Mouse (Mus musculus) megakaryocyte, embryonic 14.5 days (primary cell): ENCODE measurements around the gene Cdon. TPM values are rescaled to one million over a fixed set of nuclear protein-coding genes. Genes with fewer than 3 reads are reported as not detected.

Experiments
- H3K27me3 ChIP-seq: replicated peaks from 2 replicates; pipeline ENCODE3; 2012; ENCODE audit warnings: inconsistent platforms
- H3K36me3 ChIP-seq: replicated peaks from 2 replicates; pipeline ENCODE3; 2012; ENCODE audit warnings: low read length, inconsistent platforms, mixed read lengths
- H3K4me1 ChIP-seq: 2 replicates; pipeline ENCODE4 v1.6.1; 2012; ENCODE audit warnings: inconsistent platforms
- H3K4me3 ChIP-seq: replicated peaks from 2 replicates; pipeline ENCODE3; 2012; ENCODE audit warnings: moderate library complexity, mild to moderate bottlenecking, inconsistent platforms
- H3K9me3 ChIP-seq: 2 replicates; pipeline ENCODE4 v1.6.1; 2012; ENCODE audit warnings: inconsistent platforms
- FLI1 ChIP-seq: IDR thresholded peaks from 2 replicates; pipeline ENCODE4 v1.6.1; 2012; ENCODE audit warnings: low read length, inconsistent platforms, mixed read lengths
- GATA1 ChIP-seq: IDR thresholded peaks from 3 replicates; pipeline ENCODE4 v1.6.1; 2012; ENCODE audit warnings: mixed read lengths, low read length, inconsistent platforms, borderline replicate concordance
- polyA plus RNA-seq: library from polyadenylated mRNA; stranded (reverse); fragments of >175 nt; gene quantifications from 2 replicates; pipeline ENCODE4 v1.2.3, GENCODE M21; 2012; ENCODE audit warnings: low replicate concordance; ENCODE audit not compliant: insufficient read depth

The Cdon gene
- polyA plus RNA-seq, 1 experiment = not detected

DNA sequence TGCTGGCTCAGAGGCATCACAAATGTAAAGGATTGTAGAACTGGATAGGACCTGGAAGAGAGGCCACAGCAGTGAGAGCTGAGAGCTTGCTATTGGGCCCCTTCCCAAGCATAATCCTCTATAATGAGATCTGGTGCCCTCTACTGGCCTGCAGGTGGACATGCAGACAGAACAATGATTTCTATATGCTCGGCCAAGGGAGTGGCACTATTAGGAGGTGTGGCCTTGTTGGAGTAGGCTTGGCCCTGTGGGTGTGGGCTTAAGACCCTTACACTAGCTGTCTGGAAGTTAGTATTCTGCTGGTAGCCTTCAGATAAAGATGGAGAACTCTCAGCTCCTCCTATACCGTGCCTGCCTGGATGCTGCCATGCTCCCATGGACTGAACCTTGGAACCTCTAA, 114.2 kb downstream of the Cdon start:
- no peak for TF ChIP-seq GATA1
- no peak for TF ChIP-seq FLI1
- Histone ChIP-seq H3K4me1 (peaks cover 8% of the 10 kb centered on the region), H3K27me3 (peaks cover 8% of the 10 kb centered on the region), H3K4me3 (no peak overlapping the region), H3K36me3 (no peaks in the 10 kb centered on the region), H3K9me3 (no peaks in the 10 kb centered on the region)

DNA sequence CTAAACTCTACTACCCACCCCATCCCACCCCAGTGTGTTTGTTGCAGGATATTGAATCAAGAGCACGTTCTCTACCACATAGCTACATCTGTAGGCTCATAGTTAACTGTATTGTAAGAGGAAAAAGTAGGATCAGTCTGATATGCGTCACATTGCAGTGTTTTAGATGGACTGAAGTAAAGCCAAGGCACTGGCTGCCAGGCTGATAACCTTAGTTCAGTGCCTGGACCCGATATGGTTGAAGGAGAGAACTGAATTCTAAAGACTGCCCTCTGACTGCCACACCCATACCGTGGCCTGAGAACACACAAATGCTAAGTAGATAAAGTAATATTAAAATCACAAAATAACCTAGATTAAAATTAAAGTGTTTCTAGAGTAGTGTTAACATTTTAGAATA, 114.9 kb downstream of the Cdon start:
- no peak overlapping the region for H3K4me3 ChIP-seq
- H3K27me3 ChIP-seq = peaks cover 8% of the 10 kb centered on the region
- TF ChIP-seq GATA1 (no peak), FLI1 (no peak)
- peaks cover 8% of the 10 kb centered on the region for H3K4me1 ChIP-seq
- no peaks in the 10 kb centered on the region for H3K36me3 ChIP-seq
- H3K9me3 ChIP-seq = no peaks in the 10 kb centered on the region

DNA sequence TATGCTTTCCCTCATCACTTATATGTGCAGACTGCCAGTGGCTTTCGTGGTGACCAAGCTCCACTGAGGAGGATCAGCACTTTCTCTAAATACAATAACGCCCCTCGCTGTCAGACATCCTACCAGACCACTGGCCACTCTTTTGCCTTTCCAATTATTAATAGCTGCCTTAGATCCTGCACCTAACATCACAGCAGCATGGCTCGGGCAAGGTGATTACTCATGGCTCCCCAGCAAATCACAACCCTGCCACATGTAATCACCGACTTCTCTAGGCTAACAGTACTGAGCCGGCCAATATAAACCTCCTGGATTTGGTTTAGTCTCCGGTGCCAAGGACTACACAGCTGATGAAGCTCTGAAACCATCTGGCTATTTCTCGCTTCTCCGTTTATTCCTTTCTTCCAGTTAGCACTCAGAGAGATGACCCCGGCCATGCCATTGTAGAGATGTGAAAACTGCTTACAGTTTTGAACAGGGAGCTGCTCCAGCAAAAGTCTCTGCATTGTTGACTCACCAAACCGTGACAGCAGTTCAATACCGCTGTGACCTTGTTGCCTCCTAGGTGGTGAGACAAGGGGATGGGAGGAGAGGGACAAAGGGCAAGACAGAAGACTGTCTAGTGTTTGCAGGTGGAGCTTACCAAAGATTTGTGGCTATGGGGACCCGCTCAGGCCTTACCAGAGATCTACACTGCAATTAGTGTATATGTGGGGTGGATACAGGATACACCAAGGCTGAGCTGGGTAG, 118.2 kb downstream of the Cdon start:
- H3K9me3 ChIP-seq = no peaks in the 10 kb centered on the region
- peaks cover 13% of the 10 kb centered on the region for H3K27me3 ChIP-seq
- TF ChIP-seq GATA1 = no peak
- no peak for TF ChIP-seq FLI1
- H3K36me3 ChIP-seq = no peaks in the 10 kb centered on the region
- H3K4me1 ChIP-seq = peaks cover 12% of the 10 kb centered on the region
- no peak overlapping the region for H3K4me3 ChIP-seq

DNA sequence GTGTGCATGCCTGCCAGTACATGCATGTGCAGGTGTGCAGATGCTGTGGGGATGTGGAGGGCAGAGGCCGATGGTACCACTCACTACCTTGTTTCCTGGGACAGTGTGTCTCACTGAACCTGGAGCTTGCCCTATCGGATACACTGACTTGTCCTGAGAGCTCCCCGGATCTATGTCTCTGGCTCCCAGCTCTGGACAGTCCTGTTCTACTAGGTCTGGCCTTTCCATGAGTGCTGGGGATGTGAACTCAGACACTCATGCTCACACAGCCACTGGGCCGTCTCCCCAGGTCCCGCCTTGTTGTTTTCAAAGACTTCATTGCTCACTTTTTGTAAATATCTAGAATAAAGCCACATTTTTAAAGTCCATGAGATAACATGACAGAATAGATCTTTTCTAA, 120.1 kb downstream of the Cdon start:
- no peak overlapping the region for H3K4me3 ChIP-seq
- peaks cover 11% of the 10 kb centered on the region for H3K27me3 ChIP-seq
- H3K9me3 ChIP-seq = no peaks in the 10 kb centered on the region
- no peak for TF ChIP-seq GATA1
- no peak for TF ChIP-seq FLI1
- H3K4me1 ChIP-seq = peaks cover 14% of the 10 kb centered on the region
- no peaks in the 10 kb centered on the region for H3K36me3 ChIP-seq

DNA sequence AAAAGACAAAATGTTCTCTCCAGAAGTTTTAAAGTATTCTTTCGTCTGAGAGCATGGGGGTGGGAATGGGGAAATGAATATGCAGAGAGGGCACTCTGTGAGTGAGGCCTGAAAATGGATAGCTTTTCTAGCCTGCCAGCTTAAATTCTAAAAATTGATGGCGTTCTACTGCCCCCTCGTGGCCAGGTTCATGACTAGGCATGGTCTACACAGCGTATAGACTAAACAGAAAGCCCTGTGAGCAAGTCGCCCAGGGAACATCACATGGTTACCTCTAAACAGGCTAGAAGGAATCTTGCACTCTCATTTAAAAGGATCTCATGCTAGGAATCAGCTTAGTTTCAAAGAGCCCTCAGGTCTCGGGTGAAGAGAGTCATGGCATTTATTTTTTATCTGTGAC, 120.6 kb downstream of the Cdon start:
- H3K4me1 ChIP-seq = peaks cover 19% of the 10 kb centered on the region

DNA sequence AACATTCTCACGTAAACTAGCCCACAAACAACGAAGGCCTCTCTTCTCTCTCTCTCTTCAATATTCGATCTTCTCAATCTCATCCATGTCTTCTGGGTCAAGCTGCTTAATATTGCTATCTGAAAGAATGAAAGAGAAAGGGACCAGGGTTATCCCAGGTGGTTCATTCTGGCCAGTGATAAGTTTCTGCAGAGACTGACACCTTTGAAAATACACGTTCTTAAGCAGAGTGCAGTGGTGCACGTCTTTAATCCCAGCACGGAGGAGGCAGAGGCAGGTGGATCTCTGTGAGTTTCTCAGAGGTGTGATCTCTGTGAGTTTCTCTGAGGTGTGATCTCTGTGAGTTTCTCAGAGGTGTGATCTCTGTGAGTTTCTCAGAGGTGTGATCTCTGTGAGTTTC, 121.0 kb downstream of the Cdon start:
- Histone ChIP-seq H3K36me3 (no peaks in the 10 kb centered on the region), H3K9me3 (no peaks in the 10 kb centered on the region), H3K4me3 (no peak overlapping the region), H3K4me1 (peaks cover 23% of the 10 kb centered on the region), H3K27me3 (peaks cover 11% of the 10 kb centered on the region)
- TF ChIP-seq GATA1 = no peak
- TF ChIP-seq FLI1 = no peak

More for the DNA sequence above, 120.6 kb downstream of the Cdon start:
- no peak overlapping the region for H3K4me3 ChIP-seq
- peaks cover 11% of the 10 kb centered on the region for H3K27me3 ChIP-seq
- H3K36me3 ChIP-seq = no peaks in the 10 kb centered on the region
- TF ChIP-seq GATA1 (no peak), FLI1 (no peak)
- no peaks in the 10 kb centered on the region for H3K9me3 ChIP-seq

DNA sequence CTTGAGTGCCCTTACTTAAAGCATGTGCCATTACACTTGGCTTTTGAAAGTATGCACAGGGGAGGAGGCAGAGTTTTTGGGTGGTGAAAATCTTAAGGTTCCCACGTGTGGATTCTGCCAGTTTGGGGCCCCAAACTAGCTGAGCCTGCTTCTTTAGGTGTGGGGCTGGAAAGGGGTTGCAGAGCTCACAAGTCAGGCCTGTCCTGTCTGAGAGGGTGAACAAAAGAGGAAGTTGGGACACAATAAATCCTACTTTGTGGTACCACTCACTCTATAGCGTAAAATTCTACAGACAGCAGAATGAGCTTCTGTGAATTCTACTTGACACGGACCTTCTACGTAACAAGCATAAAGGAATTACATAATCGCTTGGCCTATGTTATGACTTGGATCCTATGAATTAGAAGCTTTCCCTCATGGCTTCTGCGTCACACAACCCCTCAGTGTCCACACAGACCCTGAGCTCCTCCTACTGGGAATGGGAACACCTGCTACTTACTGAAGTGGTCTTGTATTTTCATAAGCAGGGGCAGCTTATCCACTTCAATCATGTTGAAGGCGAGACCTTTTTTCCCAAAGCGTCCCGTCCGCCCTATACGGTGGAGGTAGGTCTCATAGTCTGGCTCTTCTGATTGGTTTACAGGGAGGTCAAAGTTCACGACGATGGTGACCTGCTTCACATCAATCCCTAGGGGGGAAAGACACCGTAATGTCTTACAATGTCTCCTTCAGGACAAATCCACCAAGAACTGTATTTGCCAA, 122.4 kb downstream of the Cdon start:
- Histone ChIP-seq H3K4me1 (peaks cover 27% of the 10 kb centered on the region), H3K36me3 (no peaks in the 10 kb centered on the region), H3K4me3 (no peak overlapping the region), H3K27me3 (peaks cover 12% of the 10 kb centered on the region), H3K9me3 (no peaks in the 10 kb centered on the region)
- TF ChIP-seq FLI1 (no peak), GATA1 (no peak)

DNA sequence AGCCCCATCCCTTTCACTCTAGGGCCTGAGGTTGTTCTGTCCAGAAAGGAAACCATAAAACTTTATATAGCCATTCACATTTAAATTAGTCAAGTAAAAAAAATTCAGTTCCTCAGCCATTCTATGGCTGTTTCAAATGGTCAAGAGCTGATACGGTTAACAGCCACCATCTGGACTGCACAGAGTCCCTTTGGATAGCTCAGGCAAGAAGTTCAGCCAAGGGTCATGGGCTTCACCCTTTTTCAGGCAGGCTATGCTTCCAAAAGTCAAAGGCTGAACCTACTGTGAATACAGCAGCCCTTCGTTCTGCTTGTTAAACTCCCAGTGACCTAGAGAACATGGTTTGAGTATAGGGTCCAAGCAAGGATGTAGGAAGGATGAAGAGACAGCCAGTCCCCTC, 123.7 kb downstream of the Cdon start:
- TF ChIP-seq FLI1 (no peak), GATA1 (no peak)
- H3K4me1 ChIP-seq = peaks cover 27% of the 10 kb centered on the region
- peaks cover 14% of the 10 kb centered on the region for H3K27me3 ChIP-seq
- H3K4me3 ChIP-seq = no peak overlapping the region
- H3K9me3 ChIP-seq = no peaks in the 10 kb centered on the region
- no peaks in the 10 kb centered on the region for H3K36me3 ChIP-seq

DNA sequence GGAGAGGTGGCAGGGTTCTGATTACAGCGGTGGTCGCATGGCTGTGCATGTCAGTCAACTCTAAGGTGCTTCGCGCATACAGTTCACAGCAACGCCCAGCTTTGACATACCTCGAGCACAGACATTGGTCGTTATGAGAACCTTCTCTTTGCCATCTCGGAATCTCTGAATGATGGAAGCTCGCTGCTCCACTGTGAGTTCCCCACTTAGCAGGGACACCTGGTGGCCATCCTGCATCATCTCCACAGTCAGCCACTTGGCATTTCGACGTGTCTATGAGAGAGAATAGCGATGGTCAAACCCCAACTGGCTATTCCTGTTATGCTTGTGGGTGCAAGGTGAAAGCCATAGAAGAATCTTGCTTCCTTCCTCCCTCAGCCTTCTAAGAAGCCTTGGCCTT, 124.8 kb downstream of the Cdon start:
- TF ChIP-seq FLI1 (no peak), GATA1 (no peak)
- Histone ChIP-seq H3K27me3 (peaks cover 16% of the 10 kb centered on the region), H3K4me3 (no peak overlapping the region), H3K4me1 (peaks cover 27% of the 10 kb centered on the region), H3K36me3 (no peaks in the 10 kb centered on the region), H3K9me3 (no peaks in the 10 kb centered on the region)

DNA sequence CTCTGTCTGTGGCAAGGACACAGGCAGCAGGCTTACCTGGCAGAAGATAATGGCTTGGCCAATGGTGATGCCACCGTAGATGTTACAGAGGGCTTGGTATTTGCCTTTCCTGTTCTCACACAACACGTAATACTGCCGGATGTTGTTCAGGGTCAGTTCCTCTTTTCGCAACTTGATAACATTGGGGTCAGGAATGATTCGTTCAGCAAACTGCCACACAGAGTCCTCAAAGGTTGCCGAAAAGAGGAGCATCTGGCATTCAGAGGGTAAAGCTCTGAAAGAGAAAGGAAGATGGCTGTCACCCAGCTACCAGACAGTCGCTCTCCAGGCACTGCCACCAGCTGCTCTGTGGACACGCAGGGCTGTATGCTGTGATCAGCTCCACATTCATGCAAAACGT, 125.8 kb downstream of the Cdon start:
- Histone ChIP-seq H3K4me3 (peak overlapping the region; percentile 85), H3K36me3 (no peaks in the 10 kb centered on the region), H3K27me3 (peaks cover 19% of the 10 kb centered on the region), H3K4me1 (peaks cover 24% of the 10 kb centered on the region), H3K9me3 (no peaks in the 10 kb centered on the region)
- TF ChIP-seq FLI1 = no peak
- TF ChIP-seq GATA1 = no peak

DNA sequence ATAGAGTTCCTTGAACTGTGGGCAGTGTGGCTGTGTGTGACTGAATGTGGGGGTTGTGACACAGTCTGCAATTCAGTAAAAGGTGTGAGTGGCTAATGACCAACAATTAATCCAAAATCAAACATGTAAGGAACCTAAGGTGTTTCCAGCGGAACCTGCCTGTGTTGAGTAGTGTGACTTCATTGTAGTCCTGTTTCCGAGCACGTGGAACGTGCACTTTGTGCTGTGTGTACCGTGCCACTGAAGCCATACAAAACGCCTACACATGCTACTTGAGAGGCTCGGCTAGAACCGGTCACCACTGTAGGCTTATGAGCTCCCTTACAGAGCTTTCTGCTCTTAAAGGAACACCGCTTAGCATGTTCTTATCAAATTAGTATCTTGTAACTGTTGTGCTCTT, 127.5 kb downstream of the Cdon start:
- Histone ChIP-seq H3K27me3 (peaks cover 18% of the 10 kb centered on the region), H3K4me1 (peaks cover 24% of the 10 kb centered on the region), H3K9me3 (no peaks in the 10 kb centered on the region), H3K4me3 (no peak overlapping the region), H3K36me3 (no peaks in the 10 kb centered on the region)
- TF ChIP-seq FLI1 (no peak), GATA1 (no peak)
